Mouse (Mus musculus) layer of hippocampus, adult 9-10 months (tissue): ENCODE measurements around the gene Sipa1l3.

Experiments
- DNase-seq: peaks from one replicate; pipeline ENCODE4 v3.0.0; 2022; ENCODE audit warnings: low spot score

Gene Sipa1l3

DNA sequence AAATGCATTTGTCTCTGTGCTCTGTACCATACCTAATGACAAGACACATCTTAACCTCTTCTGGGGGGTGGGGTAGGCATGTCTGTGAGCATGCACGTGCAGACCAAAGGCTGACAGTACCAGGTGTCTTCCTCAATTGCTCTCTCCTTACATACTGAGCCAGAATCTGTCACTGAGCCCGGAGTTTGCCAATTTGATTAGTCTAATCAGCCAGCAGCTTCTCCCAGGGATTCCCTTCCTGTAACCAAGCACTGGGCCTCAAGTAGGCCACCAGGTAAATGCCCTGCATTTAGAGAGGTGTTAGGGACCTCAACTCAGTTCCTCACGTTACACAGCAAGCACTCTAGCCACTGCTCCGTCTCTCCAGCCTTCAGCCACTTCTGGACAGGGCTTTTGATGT, 38.3 kb downstream of the Sipa1l3 start:
- DNase-seq: no peak

DNA sequence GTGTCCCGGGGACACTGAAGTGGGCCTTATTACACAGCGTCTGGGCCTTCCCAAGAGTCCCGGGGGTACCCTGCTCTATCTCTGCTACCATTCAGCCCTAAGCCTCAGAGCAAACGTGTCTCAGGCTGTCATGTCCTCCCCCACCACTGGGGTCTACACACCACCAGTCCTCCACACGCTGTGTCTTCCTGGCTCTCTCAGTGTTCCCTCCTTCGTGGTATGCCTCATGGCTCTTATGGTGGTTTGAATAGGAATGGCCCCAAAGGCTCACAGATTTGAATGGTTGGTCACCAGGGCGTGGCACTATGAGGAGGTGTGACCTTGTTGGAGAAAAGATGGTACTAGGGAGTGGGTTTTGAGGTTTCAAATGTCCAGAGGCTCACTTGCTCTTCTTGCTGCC, 43.4 kb downstream of the Sipa1l3 start:
- DNase-seq: no peak

DNA sequence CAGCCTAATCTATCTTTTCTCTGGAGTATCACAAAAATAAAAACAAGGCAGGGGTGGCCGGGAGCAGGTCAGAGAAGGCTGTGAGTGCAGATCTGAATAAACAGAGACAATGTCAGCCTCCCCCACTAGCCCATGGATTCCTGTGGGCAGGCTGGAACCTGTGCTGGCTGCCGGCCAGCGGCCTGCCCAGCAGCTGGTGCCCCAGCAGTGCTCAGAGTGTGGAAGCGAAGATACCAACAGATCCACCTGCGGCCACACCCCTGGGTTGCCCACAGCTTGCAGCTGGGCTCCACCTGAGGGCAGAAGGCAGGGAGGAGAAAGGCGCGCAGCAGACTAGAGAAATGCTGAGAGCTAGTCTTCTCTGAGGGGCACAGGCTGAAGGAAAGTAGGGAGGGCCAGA, 47.1 kb downstream of the Sipa1l3 start:
- no peak for DNase-seq

DNA sequence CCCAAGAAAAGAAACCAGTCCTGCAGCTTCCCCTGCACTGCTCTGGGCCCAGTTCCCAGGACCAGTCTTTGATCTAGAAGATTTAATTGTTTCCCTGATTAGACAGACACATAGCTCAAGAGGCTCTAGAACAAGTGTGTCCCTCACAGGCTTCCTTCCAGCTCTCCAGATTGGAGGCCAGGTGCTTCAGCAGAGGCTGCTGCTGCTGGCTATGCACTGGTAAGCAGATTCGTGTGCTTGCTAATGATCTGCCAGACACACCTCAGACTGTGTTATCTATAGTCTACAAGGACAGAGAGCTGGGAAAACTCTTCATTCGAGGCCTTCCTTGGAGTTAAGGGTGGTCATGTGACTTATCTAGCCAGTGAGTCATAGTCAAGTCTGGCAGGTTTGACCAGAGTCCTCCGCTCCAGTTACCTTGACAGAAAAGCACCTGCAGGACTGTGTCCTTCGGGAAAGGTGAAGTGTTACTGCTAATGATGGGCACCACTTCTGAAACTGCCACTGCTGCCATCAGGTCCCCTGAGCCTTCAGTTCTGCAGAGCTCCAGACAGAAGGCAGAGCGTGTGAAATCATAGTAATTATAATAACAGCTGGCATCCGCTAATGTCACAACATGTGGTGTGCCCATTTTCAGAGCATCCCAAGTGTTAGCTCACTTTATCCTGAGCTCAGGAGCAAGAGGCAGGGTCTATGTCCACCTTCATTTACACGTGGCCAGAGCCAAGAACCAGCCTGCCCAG, 48.7 kb downstream of the Sipa1l3 start:
- no peak for DNase-seq

DNA sequence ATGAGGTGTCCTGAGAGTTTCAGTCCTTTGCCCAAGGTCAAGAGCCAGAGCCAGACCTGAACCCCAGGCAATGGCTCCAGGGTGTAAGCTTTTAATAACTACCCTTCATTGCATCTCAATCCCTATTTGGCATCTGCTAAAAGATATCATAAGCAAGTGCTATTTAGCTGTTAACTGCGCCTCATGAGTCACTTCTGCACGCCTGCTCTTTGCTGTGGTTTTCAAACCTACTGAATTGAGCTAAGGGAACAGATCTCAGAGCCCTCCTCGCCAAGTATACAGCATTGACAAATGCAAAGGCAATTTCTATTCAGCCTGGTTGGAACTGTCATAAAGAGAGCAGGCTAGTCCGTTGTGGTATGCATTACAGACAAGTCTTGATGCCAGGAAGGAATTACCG, 49.8 kb downstream of the Sipa1l3 start:
- DNase-seq: no peak

DNA sequence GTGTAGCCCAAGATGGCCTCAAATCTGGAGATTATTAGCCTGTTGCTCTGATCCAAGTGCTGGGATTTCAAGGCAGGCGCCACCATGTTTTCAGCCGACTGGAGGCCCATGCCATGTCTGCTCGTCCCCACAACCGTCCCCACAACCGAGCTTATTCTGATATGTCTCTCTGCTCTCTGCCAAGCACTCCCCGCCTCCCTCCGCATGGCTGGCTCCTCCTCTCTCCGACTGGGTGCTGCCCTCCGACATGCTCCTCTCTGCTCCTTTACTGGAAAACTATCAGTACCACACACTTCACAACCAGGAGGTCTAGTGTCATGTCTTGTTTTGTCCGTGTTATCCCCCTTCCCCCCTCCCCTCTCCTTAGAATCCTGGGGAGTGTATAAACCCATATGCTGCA, 51.9 kb downstream of the Sipa1l3 start:
- no peak for DNase-seq

DNA sequence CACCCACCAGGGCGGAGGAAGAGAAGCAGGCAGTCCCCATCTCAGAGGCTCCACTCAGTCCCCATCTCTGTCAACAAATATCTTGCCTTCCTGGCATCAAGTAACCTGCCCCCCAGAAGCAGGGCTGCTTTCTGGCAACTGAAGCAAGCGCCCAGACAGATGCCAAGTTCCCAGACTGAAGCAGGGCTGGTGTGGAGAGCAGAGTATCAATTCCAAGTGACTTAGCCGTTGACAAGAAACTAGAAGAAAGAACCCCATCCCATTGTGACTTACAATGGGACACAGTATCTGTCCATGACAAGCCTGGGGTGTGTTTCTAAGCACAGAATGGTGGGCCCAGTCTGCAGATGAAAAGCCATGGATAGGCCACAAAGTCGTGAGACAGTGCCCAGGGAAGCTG, 52.7 kb downstream of the Sipa1l3 start:
- DNase-seq: no peak

DNA sequence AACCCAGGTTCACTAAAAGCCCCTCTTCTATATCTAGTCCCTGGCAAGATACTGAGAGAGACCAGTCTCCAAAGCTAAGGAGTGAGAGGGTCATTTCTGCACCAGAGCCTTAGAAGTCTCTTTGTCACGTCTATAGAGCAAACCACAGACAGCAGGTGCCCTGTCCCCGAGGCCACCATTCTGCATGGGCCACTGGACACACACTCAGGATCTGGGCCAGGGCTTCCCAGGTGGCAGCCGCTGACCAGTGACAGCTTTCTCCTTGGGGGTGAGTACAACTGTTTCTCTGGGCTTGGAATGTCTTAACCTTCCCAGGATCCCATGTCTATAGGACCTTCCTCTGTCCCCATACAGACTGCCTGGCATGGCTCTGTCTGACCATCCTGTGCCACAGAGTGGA, 55.6 kb downstream of the Sipa1l3 start:
- DNase-seq: no peak

DNA sequence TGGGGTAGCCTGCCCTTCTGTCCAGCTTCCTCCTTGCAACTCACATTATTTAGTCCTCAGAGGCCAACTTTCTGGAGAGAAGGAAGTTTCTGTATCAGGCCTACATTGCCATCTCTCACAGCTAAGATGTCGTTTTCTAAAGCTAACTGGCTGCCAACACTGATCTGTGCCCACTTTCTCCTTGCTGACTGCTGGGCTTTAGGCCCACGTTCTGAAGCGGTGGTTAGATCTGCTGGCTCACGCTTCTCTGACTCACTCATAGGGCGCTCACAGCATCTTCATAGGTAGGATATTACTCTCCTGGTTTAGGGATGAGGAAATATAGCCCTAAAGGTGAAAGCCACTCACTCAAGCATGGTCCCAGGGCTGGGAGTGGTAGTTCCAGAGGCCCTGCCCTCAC, 56.3 kb downstream of the Sipa1l3 start:
- no peak for DNase-seq

DNA sequence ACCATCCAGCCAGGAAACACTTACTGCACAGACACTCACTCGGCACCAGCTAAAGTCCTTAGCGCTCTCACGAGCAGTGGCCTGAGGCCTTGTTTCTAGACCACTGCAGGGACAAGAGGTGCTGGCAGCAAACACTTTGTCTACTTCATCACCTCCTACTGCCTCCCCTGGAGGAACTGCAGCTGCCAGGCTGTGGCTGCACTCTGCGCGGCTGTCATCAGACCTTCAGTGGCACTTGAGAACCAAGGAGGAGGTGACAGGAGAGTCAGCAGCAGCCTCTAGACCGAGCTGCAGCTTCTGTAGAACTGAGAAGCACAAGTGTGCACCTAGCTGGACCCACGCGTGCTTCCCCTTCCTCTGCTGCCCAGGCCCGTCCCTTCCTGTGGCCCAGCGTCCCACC, 56.9 kb downstream of the Sipa1l3 start:
- no peak for DNase-seq

DNA sequence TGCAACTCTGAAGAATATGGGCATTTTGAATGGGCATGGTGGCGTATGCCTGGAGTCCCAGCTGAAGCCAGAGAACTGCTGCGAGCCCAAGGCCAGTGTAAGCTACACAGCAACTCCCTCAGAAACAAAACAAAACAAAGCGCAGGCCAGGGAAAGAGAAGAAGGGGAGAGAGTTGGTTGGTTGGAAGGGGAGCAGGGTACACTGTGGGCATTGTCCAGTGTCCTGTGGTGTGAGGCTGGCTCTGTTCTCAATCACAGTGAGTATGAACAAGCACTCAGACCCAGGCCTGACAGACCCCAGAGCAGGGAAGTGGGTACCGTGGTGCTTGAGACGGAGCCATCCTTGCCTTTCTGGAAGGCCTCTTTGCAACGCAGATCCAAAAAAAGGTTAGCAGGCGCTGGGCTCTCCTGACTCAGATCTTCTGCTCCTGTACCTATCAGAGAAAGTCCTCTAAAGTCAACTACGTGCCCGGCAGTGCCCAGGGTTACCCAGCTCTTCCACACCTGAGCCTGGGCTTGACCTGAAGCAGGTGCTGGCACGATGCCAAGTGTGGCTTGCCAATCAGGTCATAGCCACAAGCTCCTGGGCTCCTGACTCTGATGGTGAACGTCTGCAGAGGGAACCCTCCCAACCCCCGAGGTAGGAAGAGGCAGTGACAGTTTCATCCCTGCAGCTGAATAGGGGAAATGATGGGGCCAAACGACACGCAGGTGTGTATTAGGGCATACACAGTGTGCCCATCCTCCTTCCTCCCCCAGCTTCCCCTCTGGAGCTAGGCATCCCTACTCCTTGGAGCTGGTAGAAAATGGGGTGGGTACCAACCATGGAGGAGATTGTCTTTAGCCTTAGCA, 59.3 kb downstream of the Sipa1l3 start:
- DNase-seq: no peak

DNA sequence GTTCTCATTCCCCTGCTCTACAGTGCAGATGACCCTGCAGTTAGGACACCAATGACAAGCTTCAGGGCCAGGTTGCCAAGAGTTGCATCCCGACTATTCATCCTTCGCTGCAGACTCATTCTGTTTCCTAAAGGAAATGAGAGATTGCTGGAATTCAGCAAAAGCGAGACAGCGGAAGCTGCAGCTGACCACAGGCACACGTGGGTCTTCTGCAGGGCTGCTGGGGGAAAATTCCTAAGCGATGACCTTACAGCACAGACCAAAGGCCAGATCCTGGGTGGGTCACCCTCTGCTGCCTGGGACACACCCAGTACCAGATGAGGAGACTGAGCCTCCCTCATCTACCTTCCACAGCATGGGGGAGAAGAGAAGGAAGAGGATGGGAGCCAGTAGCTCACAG, 60.7 kb downstream of the Sipa1l3 start:
- no peak for DNase-seq

DNA sequence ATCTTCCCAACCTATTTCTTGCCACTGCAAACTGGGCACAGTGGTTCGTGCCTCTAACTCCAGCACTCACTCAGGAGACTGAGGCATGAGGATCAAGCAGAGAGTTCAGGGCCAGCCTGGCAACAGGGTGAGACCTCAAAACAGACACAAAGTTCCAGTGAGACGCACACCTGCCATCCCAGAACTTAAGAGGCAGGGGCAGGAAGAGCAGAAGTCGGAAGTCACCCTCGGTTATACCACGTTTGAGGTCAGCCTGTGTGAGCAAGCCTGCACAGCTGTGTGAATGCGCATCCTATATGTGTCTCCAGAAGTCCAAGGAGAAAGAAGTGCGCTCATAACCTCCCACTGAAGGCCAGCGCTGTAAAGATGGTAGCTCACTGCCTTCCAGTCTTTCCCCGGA, 61.7 kb downstream of the Sipa1l3 start:
- no peak for DNase-seq

DNA sequence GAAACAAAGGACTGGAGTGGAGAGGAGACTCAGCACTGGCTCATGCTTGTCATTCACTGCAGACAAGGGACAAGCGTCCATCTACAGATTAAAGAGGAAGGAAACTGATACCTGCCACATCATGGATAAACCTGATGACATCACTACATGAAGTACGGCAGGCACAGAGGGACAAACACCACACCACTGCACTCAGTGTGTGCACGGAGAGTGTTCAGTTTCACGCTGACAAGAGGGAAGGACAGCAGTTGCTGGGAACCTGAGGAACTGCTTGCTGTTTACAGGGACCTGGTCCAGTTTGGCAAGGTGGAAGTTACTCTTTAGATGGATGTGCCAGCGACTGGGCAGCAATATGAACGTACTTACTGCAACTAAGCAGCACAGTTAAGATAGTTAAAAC, 62.9 kb downstream of the Sipa1l3 start:
- no peak for DNase-seq

DNA sequence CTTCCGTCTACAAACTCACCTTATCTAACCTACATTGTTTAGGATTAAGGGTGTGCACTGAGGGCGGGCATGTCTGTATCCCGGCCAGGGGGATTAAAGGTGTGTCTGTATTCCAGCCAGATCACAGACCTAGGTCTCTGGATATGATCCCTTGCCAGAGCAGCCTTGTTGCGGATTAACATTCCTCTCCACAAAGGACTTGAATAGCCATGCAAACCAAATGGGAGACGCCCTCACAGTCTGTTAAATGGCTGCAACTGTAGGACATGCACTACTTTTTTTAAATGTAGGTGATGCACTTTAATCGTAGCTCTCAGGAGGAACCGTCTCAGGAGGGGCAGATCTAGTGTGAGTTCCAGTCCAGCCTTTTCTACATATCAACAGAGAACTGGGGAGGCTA, 63.5 kb downstream of the Sipa1l3 start:
- no peak for DNase-seq

DNA sequence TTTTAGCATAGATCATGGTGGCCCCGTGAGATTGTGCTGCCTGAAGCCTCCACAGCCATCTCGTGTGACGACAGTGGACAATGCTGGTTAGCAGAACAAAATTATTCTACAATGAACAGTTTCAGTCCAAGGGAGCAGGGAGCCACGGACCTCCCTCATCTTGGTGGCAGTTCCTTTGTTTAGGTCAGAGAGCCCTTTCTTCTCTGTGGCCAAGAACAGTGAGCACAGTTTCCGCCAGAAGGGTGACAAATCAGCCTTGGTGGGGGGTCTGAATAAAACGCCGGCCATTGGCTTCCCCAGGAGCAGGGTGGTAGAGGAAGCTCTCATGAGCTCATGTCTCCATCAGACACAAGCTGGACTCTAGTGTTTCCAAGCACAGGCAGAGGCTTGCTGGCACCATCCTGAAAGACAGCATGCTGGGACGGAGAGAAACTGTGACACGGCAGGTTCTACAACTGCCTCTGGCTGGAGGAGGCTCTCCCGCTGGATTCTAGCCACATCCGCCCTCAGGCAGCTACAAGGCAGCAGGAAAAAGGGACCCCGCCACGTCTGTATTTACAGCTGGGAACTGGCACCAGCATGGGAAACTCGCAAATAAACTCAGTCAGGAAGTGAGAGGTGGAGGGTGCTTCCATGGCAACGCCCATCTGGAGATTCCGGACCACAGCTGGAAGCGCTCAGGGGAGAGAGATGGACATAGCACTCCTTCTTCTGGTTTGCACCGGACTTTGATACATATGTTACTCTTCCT, 65.3 kb downstream of the Sipa1l3 start:
- DNase-seq: no peak

DNA sequence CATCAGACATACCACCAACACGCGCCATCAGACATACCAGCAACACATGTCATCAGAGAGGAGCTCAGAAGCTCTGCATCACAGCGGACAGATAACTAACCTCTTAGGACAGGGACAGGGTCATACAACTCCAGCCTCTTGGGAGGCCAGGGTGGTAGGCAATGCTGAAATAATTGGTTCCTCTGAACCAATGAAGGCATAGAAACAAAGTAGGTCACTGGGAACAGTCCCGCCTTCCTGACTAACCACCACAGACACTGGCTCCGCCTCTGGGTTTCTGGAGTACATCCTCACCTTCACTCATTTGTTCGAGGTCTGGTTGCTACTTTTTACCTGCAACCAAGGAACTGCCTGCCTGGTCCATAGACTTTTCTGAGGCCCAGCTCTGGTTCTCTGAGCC, 66.1 kb downstream of the Sipa1l3 start:
- no peak for DNase-seq

DNA sequence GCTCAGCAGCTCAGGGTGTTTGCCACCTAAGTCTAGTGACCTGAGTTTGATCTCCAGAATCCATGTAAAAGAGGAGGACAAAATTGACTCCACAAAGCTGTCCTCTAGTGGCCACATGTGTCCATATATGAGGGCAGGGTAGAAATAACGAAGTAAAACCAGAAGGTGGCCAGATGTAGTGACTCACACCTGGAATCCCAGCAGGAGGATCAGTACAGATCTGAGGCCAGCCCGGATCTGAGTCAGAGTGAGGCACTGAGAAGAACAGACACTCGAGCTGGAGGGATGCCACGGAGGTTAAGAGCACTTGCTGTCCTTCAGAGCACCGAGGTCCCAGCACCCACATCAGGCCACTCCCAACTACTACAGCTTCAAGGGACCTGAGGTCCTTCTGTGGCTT, 68.3 kb downstream of the Sipa1l3 start:
- no peak for DNase-seq

DNA sequence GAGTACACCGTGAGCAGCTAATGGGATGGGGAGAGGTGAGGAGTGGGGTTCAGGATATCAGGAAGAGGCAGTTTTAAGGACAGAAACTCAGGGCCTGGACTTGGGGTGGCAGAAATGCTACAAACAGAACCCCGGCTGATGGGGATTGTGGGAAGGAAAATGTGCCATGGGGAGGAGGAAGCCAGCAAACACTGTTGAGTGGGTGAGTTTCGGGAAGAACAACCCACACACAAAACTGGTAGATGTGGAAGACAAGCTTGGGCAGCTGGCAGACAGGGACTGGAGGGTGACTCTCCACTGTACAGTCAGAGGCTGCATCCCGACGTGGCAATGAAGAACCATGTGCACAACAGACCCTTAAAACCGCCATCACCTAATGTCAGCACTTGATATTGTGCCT, 69.6 kb downstream of the Sipa1l3 start:
- no peak for DNase-seq

DNA sequence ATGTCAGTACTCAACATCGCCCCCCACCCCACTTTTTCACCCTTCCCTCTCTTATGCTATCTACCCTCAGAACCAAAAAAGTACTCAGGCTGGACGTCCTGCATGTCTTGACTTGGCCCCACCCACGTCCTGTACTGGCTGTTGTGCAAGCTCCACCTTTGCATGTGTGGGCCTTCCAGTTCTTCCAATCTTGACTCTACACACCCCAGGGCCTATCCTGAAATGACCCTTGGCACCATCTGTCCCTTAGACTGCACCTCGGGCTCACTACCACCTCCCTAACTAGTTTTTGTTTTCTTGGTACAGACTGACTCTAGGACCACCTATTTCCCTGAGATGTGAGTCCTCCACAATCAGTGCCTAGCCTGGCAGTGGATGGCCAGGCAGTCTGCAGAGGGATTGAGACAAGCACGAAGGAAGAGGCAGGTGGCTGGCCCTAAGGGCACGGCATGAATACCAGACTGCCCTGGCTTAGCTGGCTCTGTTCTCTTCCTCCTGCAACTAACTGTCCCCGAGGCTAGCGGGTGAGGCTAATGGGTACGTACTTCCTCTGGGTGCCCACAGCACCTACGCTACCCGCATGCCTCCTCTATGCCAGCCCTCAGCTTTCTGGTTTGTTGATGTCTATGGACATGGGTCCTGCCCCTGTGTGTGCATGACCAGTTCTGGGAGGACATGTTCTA, 71.2 kb downstream of the Sipa1l3 start:
- no peak for DNase-seq

DNA sequence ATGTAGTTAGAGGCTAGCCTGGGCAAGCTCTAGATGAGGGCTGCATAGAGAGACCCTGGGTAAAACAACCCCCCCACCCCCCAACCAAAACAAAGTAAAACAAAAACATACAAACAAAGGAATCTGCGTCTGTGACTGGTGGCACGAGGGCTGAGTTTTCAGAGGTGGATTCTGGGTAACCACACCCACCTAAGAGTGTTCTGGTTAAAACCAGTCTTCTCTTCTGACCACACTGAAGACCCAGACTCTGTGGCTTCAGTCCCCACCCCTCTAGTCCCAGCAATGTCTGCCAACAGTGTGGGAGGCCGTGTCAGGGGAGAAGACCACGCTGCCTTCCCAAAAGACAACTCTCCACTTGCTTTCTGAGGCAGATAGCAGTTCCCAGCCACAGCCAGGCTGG, 72.3 kb downstream of the Sipa1l3 start:
- no peak for DNase-seq

DNA sequence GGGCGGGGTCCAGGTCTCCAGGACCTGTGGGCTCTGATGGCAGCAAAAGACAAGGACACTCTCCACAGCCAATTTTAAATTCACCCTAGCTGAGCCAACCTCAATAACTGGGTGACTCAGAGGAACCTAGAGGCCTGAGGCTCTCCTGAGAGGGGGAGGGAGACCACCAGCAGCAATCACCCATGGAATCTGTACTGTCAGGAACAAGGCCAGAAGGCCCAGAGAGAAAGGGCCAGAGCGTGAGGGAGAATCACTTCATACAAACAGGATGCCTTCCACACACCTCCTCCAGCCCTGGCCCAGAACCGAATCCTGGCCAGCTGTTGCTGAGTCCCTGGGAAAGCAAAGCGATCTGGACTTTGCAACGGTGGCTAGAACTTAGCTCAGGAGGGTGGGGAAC, 73.9 kb downstream of the Sipa1l3 start:
- no peak for DNase-seq
